Mouse (Mus musculus) forebrain, embryonic 10.5 days (tissue): ENCODE measurements at regions not wholly inside any gene's neighbourhood (a gene's known extent, or its start where the extent isn't known, plus 50 kb on each side); places are given as distances from the start of the nearest gene placed in this dataset.
"Not testable (repeated sequence)": the region's sequence is repeated elsewhere in the genome, so short reads cannot be mapped to it uniquely, and the experiment has no call there.

ENCODE experiments used
- DNase-seq: peaks from one replicate; pipeline ENCODE4 v3.0.0-alpha.2; 2017; ENCODE audit warnings: low spot score; ENCODE audit errors: extremely low spot score
- H3K27ac ChIP-seq: fragments of 300-500 bp; sonication (generic); 2 replicates; pipeline ENCODE4 v1.5.1; 2016; ENCODE audit warnings: mild to moderate bottlenecking
- H3K27me3 ChIP-seq: fragments of 300-500 bp; sonication (generic); 2 replicates; pipeline ENCODE4 v1.6.1; 2016; ENCODE audit warnings: mild to moderate bottlenecking; ENCODE audit not compliant: poor library complexity, severe bottlenecking
- H3K36me3 ChIP-seq: fragments of 300-500 bp; sonication (generic); replicated peaks from 2 replicates; pipeline ENCODE4 v1.6.1; 2016; ENCODE audit warnings: mild to moderate bottlenecking, moderate library complexity
- H3K4me1 ChIP-seq: fragments of 300-500 bp; sonication (generic); 2 replicates; pipeline ENCODE4 v1.6.1; 2016
- H3K4me3 ChIP-seq: fragments of 300-500 bp; sonication (generic); 2 replicates; pipeline ENCODE4 v1.5.1; 2016; ENCODE audit warnings: mild to moderate bottlenecking, moderate library complexity
- H3K9me3 ChIP-seq: fragments of 300-500 bp; sonication (generic); 2 replicates; pipeline ENCODE4 v1.6.1; 2016; ENCODE audit warnings: mild to moderate bottlenecking, moderate library complexity
- WGBS: fragments of 180-500 bp; shearing (Covaris S2); methylation state at CpG from one replicate; pipeline ENCODE4 v1.1.7; 2016; 5-methylcytosine and 5-hydroxymethylcytosine counted together

DNA sequence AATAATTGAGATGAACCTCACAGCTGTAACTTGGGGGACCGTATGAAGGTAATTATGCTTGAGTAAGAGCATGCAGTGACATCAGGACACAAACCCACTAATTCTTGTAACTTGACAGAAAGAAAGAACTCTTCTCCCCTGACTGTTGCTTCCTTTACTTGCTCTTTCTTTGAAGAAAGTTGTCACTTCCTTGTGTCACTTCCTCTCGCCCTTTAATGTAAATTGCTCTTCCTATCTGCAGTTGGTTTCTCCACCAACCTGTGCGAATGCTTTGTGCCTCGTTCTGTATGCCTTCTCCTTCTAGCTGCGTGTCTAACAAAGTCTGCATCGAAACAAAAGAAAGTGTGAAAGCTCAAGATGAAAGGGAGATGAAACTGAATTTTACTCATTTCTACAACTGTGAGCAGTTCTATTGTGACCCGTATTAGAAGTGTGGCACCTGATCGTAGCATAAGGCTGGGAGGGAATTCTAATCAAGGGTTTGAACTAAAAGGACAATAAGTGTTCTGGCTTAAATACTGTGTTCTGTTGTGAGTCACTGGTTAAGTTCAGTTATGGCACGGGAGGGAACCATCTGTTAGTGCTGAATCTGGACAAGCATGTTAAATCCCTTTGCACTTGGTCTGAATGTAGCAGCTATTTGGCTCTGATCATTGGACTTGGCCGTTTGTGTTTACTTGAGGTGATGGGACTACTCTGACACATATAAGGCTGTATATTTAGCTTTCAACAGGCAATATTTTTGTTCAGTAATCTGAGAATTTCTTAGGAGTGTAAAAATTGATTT is 72.8 kb upstream of the Anapc15-ps start:
- no peak overlapping the region for H3K4me3 ChIP-seq
- 86% methylated on average over 10 of the region's 10 CpGs for WGBS
- no peaks in the 10 kb centered on the region for H3K9me3 ChIP-seq
- no peaks in the 10 kb centered on the region for H3K4me1 ChIP-seq
- no peaks in the 10 kb centered on the region for H3K36me3 ChIP-seq
- H3K27ac ChIP-seq = no peak overlapping the region
- no peaks in the 10 kb centered on the region for H3K27me3 ChIP-seq
- DNase-seq = no peak

DNA sequence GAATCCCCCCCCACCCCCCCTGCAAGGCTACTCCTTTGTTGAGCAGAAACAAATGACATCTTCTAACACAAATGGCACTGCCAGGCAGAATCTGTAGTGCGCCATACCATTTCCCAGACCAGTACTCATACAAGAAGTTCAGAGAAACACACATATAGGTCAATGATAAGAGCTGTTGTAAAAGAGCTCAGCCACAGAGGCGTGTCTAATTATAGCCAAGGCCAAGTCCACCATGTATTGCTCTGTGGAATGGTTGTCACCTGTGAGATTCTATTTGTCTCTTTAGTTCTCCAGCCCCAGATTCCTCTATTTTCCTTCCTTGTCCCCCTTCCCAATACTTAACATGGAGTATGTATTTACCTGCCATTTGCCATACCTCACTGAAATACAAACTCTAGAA is 72.0 kb upstream of the Anapc15-ps start:
- DNase-seq = no peak

DNA sequence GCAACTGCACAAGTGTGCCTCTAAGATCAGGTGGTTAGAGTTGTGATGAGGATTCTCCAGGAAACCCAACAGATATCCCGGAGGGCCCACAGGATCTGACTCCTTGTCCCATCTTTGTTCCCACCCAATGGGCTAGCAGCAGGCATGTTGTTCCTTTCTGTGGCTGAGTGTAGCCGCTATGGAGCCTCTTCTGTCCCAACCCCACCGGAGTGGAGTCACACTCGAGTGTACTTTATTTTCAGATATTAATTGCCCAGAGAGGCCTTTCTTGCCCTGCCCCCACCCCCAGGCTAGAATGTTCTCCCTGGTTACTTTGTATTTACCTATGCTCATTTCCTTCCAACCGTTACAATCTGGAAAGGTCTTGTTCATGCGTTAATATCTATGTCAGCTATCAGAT is 70.4 kb upstream of the Anapc15-ps start:
- no peak for DNase-seq
- 91% methylated on average over 6 of the region's 6 CpGs for WGBS
- Histone ChIP-seq H3K27me3 (no peaks in the 10 kb centered on the region), H3K27ac (no peak overlapping the region), H3K36me3 (no peaks in the 10 kb centered on the region), H3K9me3 (peaks cover 1% of the 10 kb centered on the region; the same call in 1 of the 2 replicates), H3K4me1 (no peaks in the 10 kb centered on the region), H3K4me3 (no peak overlapping the region)

More for the DNA sequence above, 72.0 kb upstream of the Anapc15-ps start:
- Histone ChIP-seq H3K36me3 (no peaks in the 10 kb centered on the region), H3K9me3 (no peaks in the 10 kb centered on the region), H3K27ac (no peak overlapping the region), H3K27me3 (no peaks in the 10 kb centered on the region), H3K4me3 (no peak overlapping the region), H3K4me1 (no peaks in the 10 kb centered on the region)
- WGBS = 95% methylated on average over 2 of the region's 2 CpGs

DNA sequence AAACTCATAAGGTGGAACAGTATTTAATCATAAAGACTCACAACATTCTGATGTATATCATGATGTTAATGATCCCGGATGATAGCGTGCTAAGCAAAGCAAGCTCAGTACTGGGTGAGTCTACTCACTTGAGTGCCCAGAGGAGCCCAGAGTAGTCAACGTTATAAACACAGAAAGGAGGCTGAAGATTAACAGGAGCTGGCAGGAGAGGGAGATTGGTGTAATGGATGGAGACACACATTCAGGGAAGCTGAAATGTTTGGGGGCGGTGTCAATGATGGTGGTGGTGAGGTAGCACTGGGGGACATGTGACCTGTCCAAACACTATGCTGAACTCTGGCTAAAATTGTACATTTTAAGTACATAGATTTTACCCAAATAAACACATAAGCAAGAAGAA is 66.2 kb upstream of the Anapc15-ps start:
- Histone ChIP-seq H3K27ac (no peak overlapping the region), H3K4me3 (no peak overlapping the region), H3K9me3 (peaks cover 13% of the 10 kb centered on the region), H3K27me3 (no peaks in the 10 kb centered on the region), H3K4me1 (no peaks in the 10 kb centered on the region), H3K36me3 (no peaks in the 10 kb centered on the region)
- DNase-seq = no peak
- 98% methylated on average over 4 of the region's 4 CpGs for WGBS

DNA sequence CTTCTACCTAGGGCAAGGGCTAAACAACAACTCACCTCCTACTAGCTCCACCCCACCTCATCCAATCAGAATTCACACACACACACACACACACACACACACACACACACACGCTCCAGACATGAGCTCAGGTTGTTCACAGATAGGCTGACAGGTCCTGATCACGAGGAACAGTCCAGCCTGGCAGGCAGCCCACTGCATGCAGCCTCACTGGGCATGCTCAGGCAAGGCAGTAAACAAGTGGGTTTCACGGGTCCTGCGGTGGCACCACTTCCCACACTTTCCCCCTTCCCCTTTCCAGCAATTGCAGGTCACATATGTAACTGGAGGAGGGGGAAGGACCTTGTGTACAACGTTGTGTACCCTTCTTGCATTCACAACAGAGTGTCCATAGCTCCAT is 63.5 kb upstream of the Anapc15-ps start:
- H3K9me3 ChIP-seq = peaks cover 13% of the 10 kb centered on the region
- H3K4me3 ChIP-seq, H3K36me3 ChIP-seq, H3K27me3 ChIP-seq, H3K27ac ChIP-seq, DNase-seq, H3K4me1 ChIP-seq: not testable (repeated sequence)
- 82% methylated on average over 5 of the region's 5 CpGs for WGBS

DNA sequence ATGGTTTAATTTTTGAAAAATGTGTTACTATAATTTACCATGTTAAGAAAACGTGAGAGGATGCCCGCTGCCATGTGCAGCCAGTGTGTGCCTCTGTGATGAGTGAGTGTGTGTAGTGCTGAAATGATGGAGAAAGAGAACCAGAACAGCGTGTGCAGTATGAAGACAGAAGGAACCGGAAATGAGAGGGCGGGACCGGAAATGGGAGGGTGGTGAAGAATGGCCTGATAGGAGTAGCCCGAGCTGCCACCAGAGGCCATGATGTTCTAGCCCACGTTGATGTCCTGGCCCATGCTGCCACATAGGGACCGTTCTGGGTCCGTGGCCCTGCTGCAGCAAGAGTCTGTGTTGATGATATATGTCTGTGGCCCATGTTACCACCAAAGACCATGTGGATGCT is 57.8 kb upstream of the Anapc15-ps start:
- Histone ChIP-seq H3K9me3 (no peaks in the 10 kb centered on the region), H3K27me3 (no peaks in the 10 kb centered on the region), H3K27ac (no peak overlapping the region), H3K4me1 (peaks cover 15% of the 10 kb centered on the region), H3K36me3 (no peaks in the 10 kb centered on the region), H3K4me3 (no peak overlapping the region)
- 92% methylated on average over 10 of the region's 10 CpGs for WGBS
- no peak for DNase-seq

DNA sequence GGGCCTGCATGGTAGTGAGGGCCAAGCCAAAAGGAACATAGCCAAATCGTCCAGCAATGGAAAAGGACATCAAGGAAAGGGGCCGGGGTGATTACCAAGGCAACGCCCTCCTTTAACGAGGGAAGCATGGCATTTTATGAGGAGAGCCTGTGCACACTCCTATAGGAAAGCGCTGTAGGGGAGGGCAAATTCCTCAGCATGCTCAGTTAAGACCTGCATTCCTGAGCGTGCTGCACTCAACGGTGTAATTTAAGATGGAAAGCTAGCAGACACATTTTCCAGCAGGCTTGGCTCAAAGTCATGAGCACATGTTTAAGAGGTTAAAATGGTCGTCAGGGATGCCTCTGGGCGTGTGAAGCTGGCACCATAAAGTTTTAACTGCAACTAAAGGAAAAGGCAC is 56.6 kb upstream of the Anapc15-ps start:
- H3K4me3 ChIP-seq = no peak overlapping the region
- H3K9me3 ChIP-seq = no peaks in the 10 kb centered on the region
- 26% methylated on average over 9 of the region's 9 CpGs for WGBS
- H3K4me1 ChIP-seq = peaks cover 19% of the 10 kb centered on the region
- H3K36me3 ChIP-seq = no peaks in the 10 kb centered on the region
- H3K27ac ChIP-seq = peak overlapping the region; percentile 76
- no peaks in the 10 kb centered on the region for H3K27me3 ChIP-seq
- DNase-seq = peak; percentile 60

DNA sequence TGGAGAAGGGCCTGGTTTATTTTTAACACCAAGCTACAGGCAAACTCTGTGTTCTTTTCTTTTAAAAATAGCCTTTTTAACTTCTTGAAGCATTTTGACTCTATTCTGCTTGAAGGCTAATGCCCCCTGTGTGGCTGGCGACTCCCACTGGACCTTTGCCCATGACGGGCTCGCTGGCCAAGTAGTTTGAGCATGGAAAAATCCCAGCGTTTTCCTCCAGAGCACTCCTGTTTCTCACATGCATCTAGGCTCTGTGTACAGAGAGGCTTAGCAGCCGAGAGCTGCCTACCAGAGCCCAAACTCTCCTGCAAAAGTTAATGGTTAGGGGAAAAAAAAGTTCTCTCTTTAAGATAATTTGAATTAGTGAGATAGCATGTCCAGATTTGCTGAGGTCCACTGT is 52.7 kb upstream of the Anapc15-ps start:
- 69% methylated on average over 5 of the region's 5 CpGs for WGBS
- no peaks in the 10 kb centered on the region for H3K36me3 ChIP-seq
- no peak overlapping the region for H3K27ac ChIP-seq

DNA sequence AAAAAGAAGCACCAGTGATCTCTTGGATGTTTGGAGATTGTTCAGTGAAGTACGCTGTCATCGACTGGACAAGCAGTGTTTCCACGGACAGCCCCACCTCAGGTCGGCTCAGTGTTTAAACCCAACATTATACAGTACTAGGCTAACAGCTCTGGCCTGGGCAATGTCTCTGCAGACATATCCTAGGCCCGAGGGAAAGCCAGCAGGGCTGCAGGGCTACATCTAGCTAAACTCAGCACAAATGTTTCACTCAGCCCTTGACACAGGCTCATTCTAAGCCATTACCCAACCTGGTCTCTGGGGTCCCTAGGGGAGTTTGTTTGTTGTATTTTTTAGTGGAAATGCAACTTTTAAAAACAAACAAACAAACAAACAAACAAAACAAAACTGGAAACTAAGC is 52.1 kb upstream of the Anapc15-ps start:
- no peaks in the 10 kb centered on the region for H3K27me3 ChIP-seq
- H3K4me3 ChIP-seq = no peak overlapping the region
- no peak overlapping the region for H3K27ac ChIP-seq
- peaks cover 25% of the 10 kb centered on the region for H3K4me1 ChIP-seq
- H3K36me3 ChIP-seq = no peaks in the 10 kb centered on the region
- no peak for DNase-seq
- H3K9me3 ChIP-seq = no peaks in the 10 kb centered on the region
- 88% methylated on average over 5 of the region's 5 CpGs for WGBS

More for the DNA sequence above, 52.7 kb upstream of the Anapc15-ps start:
- DNase-seq = no peak
- H3K4me1 ChIP-seq = peaks cover 24% of the 10 kb centered on the region
- no peaks in the 10 kb centered on the region for H3K27me3 ChIP-seq
- H3K4me3 ChIP-seq = no peak overlapping the region
- no peaks in the 10 kb centered on the region for H3K9me3 ChIP-seq
